Mouse (Mus musculus) B cell, adult 2 months (primary cell): ENCODE results near the gene Grm4.
A peak's percentile ranks its signal among the peaks of the same experiment; 100 is the strongest.

ENCODE experiments used
- DNase-seq, 2 experiments: peaks; one replicate each; pipeline ENCODE4 v3.0.0; 2022

Gene Grm4

GRCm38 (mm10) chr17:27521303-27521702 is at the start of gene Grm4:
Grm4 (minus strand) TSS chr17:27521403.
- no peak for DNase-seq

DNA sequence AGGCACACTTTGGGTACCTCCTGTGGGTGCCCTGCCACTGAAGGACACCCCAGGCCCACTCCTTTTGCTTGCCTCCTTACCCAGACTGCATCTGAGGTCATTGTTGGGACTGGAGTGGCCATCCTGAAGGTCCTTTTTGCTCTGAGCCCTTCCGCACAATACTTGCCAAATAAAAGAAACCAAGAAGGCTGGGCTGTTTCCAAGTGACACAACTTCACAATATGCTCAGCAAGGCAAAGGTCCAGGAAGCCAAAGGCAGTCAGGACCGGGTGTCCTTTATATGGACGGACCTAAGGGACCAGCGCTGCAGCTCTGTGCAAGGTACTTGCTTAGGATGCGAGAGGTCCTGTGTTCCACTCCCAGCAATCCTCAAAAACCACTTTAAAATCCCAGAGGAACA is 47.0 kb upstream of the Grm4 start:
- no peak for DNase-seq

DNA sequence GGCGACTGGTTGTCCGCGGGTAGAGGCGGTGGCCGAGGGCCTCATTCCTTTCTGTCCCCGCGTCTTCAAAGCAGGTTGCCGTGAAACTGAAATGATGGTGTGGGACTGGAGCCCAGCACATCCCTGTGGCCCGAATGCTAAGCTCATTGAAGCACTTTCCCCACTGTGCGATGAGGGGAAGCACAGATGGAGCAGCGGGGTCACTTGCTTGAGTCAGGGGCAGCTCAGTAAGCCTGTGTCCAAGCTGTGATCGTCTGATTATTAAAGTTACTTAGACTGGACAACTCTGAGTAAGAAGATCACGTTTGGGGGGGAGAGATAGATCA is 44.7 kb upstream of the Grm4 start:
- no peak for DNase-seq

GRCm38 (mm10) chr17:27565163-27565941 is 44.1 kb upstream of the Grm4 start, which contains the start of gene AI413582:
AI413582 (minus strand) TSS chr17:27565756.
- peak; percentile 97 to 98 for DNase-seq

DNA sequence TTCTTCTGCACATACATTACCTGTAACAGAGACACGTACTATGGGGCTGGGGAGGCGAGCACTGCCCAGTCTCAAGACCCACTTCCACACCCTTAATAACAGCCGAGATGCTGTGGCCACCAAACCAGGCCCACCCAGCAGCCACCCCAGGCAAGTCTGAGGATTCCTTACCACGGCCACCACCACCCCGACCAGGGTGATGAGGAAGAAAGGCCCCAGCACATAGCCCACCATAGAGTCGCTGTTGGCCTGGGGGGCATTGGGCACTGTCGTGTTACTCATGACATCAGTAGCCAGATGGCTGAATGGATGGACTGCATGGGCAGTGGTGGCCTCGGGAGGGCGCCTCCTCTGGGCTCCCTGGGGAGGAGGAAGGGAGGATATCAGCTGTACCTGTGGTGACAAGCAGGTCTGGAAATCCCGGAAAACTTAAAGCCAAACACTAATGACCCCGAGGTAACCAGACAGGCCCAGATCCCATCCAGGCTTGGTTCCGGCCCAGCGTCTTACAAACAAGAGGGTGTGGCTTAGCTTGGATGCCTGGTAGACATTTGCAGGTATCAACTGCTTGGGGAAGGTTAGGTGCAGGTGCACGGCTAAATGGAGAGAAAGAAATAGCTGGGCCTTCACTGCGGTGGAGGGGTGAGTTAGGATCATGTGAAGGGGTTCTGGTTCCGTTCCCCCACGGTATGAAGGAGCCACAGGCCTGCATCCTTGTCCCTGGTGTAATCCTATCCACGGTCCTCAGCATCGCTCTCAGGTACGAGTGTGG is 43.4 kb upstream of the Grm4 start:
- peak; percentile 43 to 48 for DNase-seq

GRCm38 (mm10) chr17:27563771-27564244 is 42.6 kb upstream of the Grm4 start:
- DNase-seq, result no peak

GRCm38 (mm10) chr17:27561809-27562526 is 40.8 kb upstream of the Grm4 start:
- DNase-seq, result no peak

- no peak for DNase-seq
Measured at GRCm38 (mm10) chr17:27560926-27561480, 39.8 kb upstream of the Grm4 start.

DNA sequence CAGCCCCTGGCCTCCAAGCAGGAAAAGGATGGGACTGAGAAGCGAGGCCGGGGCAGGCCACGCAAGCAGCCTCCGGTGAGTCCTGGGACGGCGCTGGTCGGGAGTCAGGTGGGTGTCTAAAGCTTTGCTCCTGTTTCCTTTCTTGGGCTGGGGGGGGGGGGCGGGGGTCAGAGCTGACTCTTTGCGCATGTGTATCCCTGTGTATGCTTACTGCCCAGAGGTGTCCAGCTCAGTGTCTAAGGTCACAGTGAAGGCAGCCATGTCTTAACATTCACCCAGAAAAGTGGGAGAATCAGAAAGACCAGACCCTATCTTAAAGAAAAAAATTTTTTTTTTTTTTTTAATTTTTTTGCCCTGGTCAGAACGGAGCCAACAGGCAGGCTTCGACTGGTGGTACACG is 38.4 kb upstream of the Grm4 start:
- DNase-seq, result no peak

DNA sequence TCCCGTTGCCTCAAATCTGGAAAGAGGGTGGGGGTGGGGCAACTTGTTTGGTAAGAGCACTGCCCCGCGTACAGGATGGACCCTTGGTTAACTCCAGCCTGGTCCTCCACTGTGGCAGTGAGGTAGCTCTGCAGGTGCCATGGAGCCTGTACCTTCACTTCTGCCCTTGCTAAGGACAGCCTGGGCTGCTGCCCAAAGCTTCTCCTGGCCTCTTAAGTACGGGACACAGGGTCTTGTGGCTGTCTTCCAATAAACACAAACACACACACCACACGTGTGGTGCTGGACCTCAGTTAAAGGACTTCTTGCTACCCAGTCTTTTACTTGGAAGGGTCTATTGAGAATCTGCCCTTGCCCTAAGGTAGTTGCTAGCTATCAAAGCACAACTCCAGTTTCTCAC is 37.6 kb upstream of the Grm4 start:
- no peak for DNase-seq

- DNase-seq, result peak; percentile 24 to 28
Measured at GRCm38 (mm10) chr17:27557927-27558661, 36.9 kb upstream of the Grm4 start.

- peak; percentile 71 to 72 for DNase-seq
Measured at GRCm38 (mm10) chr17:27557181-27557926, 36.2 kb upstream of the Grm4 start.

DNA sequence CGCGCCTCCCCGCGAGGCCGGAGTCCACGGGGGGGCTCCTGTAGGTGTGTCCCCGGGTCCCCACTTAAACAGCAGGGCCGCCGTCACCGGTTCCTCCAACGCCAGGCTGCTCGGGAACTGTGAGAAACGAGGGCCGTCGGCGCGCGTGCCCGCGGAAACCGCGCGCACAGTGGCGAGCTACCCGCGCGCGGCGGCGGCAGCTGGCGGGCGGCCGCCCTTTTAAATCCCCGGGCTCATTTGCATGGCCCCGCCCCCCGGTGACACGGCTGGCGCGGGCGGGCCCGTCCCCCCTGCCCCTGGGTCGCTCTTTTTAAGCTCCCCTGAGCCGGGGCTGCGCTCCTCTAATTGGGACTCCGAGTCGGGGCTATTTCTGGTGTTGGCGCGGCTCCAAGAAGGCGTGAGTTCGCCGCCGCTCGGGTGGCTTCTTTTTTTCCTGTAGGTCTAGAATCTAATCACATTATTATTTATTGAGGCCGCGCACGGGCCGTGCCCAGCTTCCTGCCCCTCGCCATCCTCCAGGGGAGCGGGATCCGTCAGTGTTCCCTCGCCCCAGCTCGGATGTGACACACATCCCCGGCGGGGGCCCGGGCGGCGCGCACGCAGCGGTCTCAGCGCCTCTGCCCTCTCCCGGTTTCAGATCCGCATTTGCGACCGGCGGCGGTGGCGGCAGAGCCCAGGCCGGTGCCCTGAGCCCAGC is 35.3 kb upstream of the Grm4 start, which contains the start of gene Hmga1:
Gene Hmga1, plus strand, starts transcription at position 183 of the 697 bp plus-strand sequence.
- DNase-seq, result peak; percentile 96 to 97

DNA sequence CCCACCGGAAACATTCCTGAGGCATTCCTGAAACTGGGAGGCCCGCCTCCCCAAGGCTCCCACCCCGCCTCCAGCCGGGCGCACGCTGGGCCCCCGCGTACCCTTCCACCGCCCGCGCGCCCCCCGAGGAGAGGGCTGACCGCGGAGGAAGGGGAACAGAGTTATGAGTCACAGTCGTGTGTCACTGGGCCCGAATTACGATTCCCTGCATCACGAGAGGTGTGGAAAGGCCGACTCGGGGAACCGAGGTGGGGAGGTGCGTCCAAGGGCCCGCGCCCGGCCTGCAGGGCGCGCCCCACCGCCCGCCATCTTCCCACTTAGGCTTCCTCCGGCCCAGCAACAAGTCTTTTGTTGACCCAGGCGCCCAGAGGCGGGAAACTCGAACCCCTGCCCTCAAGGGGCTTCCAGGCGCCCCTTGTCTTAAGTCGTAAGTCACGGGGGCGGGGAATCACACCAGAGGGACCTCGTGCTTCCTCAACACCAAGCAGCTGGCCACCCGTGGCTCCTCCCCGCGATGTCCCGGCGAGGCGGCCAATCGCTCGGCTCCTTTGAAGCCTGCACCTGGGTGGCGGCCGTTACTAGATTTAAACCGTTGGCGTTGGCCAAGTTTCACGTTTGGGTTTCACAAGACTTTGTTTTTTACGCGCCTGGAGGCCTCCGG is 34.4 kb upstream of the Grm4 start:
- peak; percentile 90 for DNase-seq

DNA sequence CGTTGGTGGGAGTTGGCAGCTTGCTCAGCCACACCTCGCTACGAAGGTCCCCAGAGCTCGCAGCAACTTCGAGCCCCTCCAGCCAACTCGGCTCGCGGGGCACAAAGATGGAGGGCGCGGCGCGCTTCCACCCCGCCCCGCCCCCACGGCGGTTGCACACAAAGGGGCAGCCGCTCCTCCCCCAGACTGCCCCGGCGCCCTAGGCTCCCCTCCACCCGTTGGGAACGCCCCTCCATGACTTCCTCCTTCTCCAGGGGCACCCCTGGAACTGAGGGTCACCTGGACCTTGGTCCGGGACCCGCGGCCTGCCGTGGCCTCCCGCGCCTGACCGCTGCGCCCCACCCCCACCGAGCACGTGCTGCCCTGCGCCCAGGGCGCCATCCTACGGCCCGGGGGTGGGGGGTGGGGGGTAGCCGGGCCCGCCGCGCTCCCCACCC is 33.9 kb upstream of the Grm4 start:
- peak; percentile 73 to 74 for DNase-seq

GRCm38 (mm10) chr17:27554062-27554960 is 33.1 kb upstream of the Grm4 start:
- no peak for DNase-seq

DNA sequence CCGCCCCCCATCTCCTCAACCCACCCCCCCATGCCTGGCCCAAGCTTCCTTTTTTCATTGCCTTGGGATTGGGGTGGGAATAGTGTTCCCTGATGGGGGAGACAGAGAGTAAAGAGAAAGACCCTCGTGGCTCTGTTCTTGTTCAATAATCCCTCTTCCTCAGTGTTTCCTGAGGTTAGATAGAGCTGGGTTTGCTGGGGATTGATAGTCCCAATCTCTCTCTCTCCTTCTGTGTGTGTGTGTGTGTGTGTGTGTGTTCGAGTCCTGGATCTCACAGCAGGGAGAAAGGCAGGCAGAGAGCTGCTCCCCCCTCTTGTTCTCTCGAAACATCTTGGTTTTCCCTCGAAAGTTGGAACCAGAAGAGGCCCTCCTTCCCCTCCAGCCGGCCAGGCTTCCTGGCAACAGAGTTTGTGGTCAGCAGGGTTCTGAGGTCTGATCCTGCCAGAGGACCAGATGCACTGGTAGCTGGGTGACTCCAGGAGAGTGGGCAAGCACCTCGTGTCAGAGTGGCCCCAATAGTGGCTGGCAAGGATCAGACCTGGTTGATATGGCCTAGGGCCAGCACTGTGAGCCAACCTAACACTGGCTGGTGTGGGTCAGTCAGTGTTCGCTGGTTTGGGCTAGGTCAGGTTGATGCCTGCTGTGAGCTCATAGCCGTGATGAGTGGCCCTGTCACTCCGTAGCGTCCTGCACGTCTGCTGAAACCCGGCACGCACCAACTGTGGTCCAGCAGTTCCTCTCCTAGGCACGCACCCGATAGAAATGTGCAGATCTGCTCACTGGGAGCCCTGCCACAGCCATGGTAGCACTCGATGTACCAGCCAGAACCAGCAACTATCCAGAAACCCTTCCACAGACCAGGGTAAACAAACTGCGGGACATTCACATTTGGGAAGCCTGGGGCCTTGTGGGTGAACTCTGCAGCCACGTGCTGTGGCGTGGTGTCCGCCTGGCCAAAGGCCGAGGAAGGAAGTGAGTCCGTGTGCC is 31.3 kb upstream of the Grm4 start:
- no peak for DNase-seq
